Mouse (Mus musculus): ENCODE measurements around the gene Nipsnap1.

DNA sequence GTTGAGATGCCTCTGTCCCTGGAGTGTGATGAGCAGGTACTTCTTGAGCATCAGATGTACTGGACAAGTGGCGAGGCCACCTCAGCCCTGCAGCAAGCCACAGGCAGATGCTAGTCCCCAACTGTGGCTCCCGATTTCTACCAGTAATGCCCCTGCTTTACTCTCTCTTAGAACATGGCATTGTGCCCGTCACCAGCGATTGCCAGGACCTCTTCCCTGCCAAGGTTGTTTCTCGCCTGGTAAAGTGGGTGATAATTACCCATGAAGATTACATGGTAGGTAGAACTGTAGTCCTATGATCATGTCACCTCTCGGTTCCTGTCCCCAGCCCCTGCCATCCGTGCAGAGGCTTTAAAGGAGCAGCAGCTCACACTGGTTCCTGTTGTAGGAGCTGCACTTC lies 48.0 kb downstream of the Nipsnap1 start:
- TF ChIP-seq CTCF (conservative IDR thresholded peaks at IDR 0.05; ENCODE audit: insufficient read depth, insufficient read length, low read depth, low read length), result no peak
- no peak for TF ChIP-seq POLR2A (IDR thresholded peaks at IDR 0.05; ENCODE audit: low read depth, low read length)
